Mouse (Mus musculus) R1 (cell line): ENCODE data around the gene Timp2.
A peak's percentile ranks its signal among the peaks of the same experiment; 100 is the strongest.

Experiments
- DNase-seq: peaks from one replicate; pipeline ENCODE4 v3.0.0-alpha.2; 2018; ENCODE audit warnings: low read depth, low spot score

Gene Timp2

GRCm38 (mm10) chr11:118337491-118338168, 17.9 kb downstream of the Timp2 start:
- DNase-seq, result no peak

- no peak for DNase-seq
These were observed 22.1 kb downstream of the Timp2 start for GRCm38 (mm10) chr11:118333431-118333830.

GRCm38 (mm10) chr11:118332376-118332775, 23.2 kb downstream of the Timp2 start:
- DNase-seq, result no peak

GRCm38 (mm10) chr11:118330777-118331176, 24.8 kb downstream of the Timp2 start:
- DNase-seq, result no peak

- DNase-seq, result no peak
These were observed 25.2 kb downstream of the Timp2 start for GRCm38 (mm10) chr11:118330361-118330760.

- no peak for DNase-seq
These were observed 26.6 kb downstream of the Timp2 start for GRCm38 (mm10) chr11:118328947-118329346.

GRCm38 (mm10) chr11:118328511-118328910, 27.0 kb downstream of the Timp2 start:
- no peak for DNase-seq

- DNase-seq, result peak; percentile 50
These were observed 28.3 kb downstream of the Timp2 start for GRCm38 (mm10) chr11:118326991-118327971.

GRCm38 (mm10) chr11:118326491-118326890, 29.0 kb downstream of the Timp2 start:
- no peak for DNase-seq

GRCm38 (mm10) chr11:118324541-118324940, 31.0 kb downstream of the Timp2 start:
- DNase-seq, result no peak

GRCm38 (mm10) chr11:118323974-118324373, 31.6 kb downstream of the Timp2 start:
- DNase-seq, result no peak

GRCm38 (mm10) chr11:118322647-118323046, 32.9 kb downstream of the Timp2 start:
- no peak for DNase-seq

- no peak for DNase-seq
These were observed 33.6 kb downstream of the Timp2 start for GRCm38 (mm10) chr11:118321971-118322370.

- DNase-seq, result no peak
These were observed 34.0 kb downstream of the Timp2 start for GRCm38 (mm10) chr11:118321500-118321899.

- peak; percentile 60 for DNase-seq
These were observed 36.9 kb downstream of the Timp2 start for GRCm38 (mm10) chr11:118318678-118319077.

- peak; percentile 85 for DNase-seq
These were observed 38.4 kb downstream of the Timp2 start for GRCm38 (mm10) chr11:118317129-118317528.

- DNase-seq, result no peak
These were observed 39.2 kb downstream of the Timp2 start for GRCm38 (mm10) chr11:118316231-118316806.

- DNase-seq, result no peak
These were observed 43.3 kb downstream of the Timp2 start for GRCm38 (mm10) chr11:118312132-118312723.

- DNase-seq, result peak; percentile 86
These were observed 47.6 kb downstream of the Timp2 start for GRCm38 (mm10) chr11:118307962-118308361.

- peak; percentile 56 for DNase-seq
These were observed 51.6 kb downstream of the Timp2 start for GRCm38 (mm10) chr11:118303959-118304358.

GRCm38 (mm10) chr11:118298810-118299209, 56.7 kb downstream of the Timp2 start:
- DNase-seq, result peak; percentile 71

GRCm38 (mm10) chr11:118297967-118298366, 57.6 kb downstream of the Timp2 start:
- peak; percentile 35 for DNase-seq
